Mouse (Mus musculus) heart, adult 8-10 months (tissue): ENCODE results near the gene Pappa. TPM values are rescaled to one million over a fixed set of nuclear protein-coding genes. Genes with fewer than 3 reads are reported as not detected.
A peak's percentile ranks its signal among the peaks of the same experiment; 100 is the strongest.

Experiments
- DNase-seq: peaks from one replicate; pipeline ENCODE4 v3.0.0; 2022; ENCODE audit warnings: low spot score
- total RNA-seq, 4 experiments: library from RNA; stranded (reverse); gene quantifications; 2 replicates each; pipeline ENCODE4 v1.2.4; 2022

Gene Pappa
- total RNA-seq, 4 experiments from 2014 or later = 0.34 to 0.62 (median 0.41) TPM

GRCm38 (mm10) chr4:65272295-65272694 is 148.3 kb downstream of the Pappa start:
- no peak for DNase-seq

- no peak for DNase-seq
Measured at GRCm38 (mm10) chr4:65273299-65273851, 149.4 kb downstream of the Pappa start.

GRCm38 (mm10) chr4:65278451-65279271 is 154.7 kb downstream of the Pappa start:
- no peak for DNase-seq

GRCm38 (mm10) chr4:65279272-65279653 is 155.3 kb downstream of the Pappa start:
- DNase-seq = no peak

- no peak for DNase-seq
Measured at GRCm38 (mm10) chr4:65279979-65280677, 156.2 kb downstream of the Pappa start.

- no peak for DNase-seq
Measured at GRCm38 (mm10) chr4:65280888-65281287, 156.9 kb downstream of the Pappa start.

- no peak for DNase-seq
Measured at GRCm38 (mm10) chr4:65283611-65284010, 159.6 kb downstream of the Pappa start.

- DNase-seq = no peak
Measured at GRCm38 (mm10) chr4:65285165-65285564, 161.2 kb downstream of the Pappa start.

- DNase-seq = no peak
Measured at GRCm38 (mm10) chr4:65289247-65289646, 165.3 kb downstream of the Pappa start.

GRCm38 (mm10) chr4:65295741-65296140 is 171.8 kb downstream of the Pappa start:
- no peak for DNase-seq

- DNase-seq = no peak
Measured at GRCm38 (mm10) chr4:65296356-65296967, 172.5 kb downstream of the Pappa start.

- DNase-seq = no peak
Measured at GRCm38 (mm10) chr4:65296968-65297499, 173.1 kb downstream of the Pappa start.

GRCm38 (mm10) chr4:65298212-65299181 is 174.5 kb downstream of the Pappa start:
- no peak for DNase-seq

- DNase-seq = no peak
Measured at GRCm38 (mm10) chr4:65299365-65299764, 175.4 kb downstream of the Pappa start.

GRCm38 (mm10) chr4:65300431-65300830 is 176.5 kb downstream of the Pappa start:
- no peak for DNase-seq

GRCm38 (mm10) chr4:65302666-65303065 is 178.7 kb downstream of the Pappa start:
- no peak for DNase-seq

- DNase-seq = no peak
Measured at GRCm38 (mm10) chr4:65317877-65318525, 194.0 kb downstream of the Pappa start.

- no peak for DNase-seq
Measured at GRCm38 (mm10) chr4:65321340-65321739, 197.4 kb downstream of the Pappa start.

- DNase-seq = peak; percentile 52
Measured at GRCm38 (mm10) chr4:65321959-65322358, 198.0 kb downstream of the Pappa start.

- DNase-seq = no peak
Measured at GRCm38 (mm10) chr4:65325816-65326215, 201.8 kb downstream of the Pappa start.
